Mouse (Mus musculus) kidney, postnatal 14 days (tissue): ENCODE measurements around the gene Pik3ap1.
"Not testable (repeated sequence)": the region's sequence is repeated elsewhere in the genome, so short reads cannot be mapped to it uniquely, and the experiment has no call there.

Experiments
- DNase-seq: peaks from one replicate; pipeline ENCODE4 v3.0.0; 2022; ENCODE audit warnings: mixed read lengths

Pik3ap1 gene

DNA sequence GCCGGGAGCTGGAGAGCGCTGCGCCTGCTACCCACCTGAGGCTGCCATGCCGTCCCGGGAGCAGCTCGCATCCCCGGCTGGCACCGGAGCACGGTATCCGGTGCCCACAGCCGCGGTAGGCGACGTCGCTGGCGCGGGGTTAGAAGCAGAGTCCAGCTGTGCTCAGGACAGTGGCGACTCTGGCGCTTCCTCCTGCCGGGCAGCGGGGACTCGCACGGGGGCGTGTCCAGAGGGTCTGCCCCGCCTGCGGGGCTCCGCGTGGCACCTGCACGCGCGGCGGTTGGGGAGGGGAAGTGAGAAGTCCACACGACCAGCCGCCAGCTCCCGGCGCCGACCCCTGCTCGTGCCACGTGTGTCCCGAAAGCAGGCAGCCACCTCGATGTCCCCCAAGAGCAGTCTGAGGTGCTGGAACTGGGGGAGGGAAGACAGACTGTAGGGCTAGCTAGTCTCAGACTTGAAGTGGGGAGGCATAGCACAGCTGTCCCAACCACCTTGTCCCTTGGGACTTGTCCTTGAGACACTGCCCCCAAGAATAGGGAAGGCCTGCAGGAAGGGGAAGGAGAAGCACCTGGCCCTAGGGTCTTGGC, at the start of gene Pik3ap1:
Pik3ap1 (minus strand) TSS at position 181 of the 587 bp plus-strand sequence.
- peak; percentile 47 for DNase-seq

DNA sequence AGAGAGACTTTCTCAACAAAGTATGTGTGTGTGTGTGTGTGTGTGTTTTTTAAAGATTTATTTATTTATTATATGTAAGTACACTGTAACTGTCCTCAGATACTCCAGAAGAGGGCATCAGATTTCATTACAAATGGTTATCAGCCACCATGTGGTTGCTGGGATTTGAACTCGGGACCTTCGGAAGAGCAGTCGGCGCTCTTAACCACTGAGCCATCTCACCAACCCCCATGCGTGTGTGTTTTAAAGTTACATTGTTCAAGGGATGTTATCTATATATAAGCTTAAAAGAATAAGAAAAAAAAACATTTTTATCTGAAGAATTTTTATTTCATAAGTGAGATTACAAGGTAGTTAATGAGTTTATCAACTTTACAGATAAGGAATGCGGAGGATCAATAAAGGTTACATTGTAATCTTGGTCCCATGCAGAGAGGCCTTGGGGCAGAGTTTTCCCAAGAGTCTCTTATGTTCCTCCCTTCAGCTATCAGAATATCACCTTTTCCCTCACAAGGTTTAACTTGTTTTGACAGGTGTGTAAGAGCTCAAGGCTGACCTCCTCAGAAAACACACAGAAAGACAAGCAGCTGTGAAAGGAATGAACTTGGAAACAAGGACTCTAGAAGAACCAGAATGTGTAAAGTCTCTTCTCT, 46.7 kb upstream of the Pik3ap1 start:
- not testable (repeated sequence) for DNase-seq

DNA sequence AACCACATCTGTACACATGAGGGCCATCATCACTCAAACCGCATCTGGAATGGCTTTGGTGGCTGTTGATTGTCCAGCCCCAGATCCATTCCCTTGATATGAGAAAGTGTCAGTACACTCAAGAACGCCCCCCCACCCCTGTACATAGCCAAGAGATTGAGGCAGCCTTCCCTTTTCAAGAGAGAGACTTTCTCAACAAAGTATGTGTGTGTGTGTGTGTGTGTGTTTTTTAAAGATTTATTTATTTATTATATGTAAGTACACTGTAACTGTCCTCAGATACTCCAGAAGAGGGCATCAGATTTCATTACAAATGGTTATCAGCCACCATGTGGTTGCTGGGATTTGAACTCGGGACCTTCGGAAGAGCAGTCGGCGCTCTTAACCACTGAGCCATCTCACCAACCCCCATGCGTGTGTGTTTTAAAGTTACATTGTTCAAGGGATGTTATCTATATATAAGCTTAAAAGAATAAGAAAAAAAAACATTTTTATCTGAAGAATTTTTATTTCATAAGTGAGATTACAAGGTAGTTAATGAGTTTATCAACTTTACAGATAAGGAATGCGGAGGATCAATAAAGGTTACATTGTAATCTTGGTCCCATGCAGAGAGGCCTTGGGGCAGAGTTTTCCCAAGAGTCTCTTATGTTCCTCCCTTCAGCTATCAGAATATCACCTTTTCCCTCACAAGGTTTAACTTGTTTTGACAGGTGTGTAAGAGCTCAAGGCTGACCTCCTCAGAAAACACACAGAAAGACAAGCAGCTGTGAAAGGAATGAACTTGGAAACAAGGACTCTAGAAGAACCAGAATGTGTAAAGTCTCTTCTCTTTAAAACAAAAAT, 41.2 kb upstream of the Pik3ap1 start:
- DNase-seq = not testable (repeated sequence)

DNA sequence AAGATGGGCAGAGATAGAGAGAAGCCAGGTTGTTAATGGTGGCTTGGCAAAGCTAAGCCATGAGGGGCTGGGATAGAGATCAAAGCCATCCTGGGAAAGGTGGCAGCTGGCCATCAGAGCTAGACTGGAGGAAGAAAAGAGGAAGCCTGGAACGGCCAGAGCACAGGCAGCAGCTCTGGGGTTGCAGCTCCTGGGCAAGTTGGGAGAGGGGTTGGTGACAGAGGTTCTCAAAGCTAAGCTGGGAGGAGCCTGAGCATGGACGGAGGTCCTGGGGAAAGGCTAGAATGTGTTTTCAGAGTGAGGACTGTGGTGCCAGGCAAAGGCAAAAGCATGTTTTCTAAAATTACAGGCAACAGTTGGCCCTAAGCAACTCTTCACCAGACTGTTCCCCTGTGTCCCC, 36.4 kb upstream of the Pik3ap1 start:
- no peak for DNase-seq

DNA sequence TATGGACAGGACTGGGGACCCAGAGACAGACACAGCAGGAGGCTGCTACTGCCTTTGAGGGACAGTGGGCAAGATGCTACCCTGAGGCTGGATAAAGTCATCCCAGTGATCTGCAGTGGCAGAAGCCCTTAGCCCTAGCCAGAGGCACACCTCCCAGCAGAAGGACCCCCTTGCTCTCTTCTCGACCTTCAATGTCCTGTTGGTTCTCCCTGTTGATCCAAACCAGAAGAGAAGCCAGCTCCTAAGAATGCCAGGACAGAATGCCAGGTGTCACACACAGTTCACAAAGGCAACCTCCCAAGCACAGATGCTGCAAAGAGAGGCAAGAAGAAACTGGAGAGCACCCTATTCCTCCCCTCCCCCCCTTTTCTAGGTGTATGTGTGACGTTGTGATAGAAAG, 33.9 kb upstream of the Pik3ap1 start:
- DNase-seq = no peak

DNA sequence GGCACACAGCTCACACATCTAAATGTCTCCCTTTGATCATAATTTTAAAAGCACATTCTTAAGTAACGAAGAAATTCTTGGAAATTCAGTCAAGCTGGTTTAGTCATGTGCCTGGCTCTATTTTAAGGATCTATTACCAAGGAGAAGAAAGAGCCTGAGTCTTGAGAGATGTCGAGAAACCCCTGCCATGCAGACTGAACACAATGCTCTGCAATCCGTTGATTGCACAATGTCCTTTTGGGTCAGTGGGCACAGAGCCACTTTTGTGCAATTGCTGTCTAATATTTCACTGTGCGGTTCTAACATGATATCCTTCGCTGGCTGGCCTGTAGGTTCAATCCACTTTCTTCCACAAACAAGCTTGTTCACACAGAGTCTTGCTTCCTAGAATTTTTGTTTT, 33.1 kb upstream of the Pik3ap1 start:
- no peak for DNase-seq

DNA sequence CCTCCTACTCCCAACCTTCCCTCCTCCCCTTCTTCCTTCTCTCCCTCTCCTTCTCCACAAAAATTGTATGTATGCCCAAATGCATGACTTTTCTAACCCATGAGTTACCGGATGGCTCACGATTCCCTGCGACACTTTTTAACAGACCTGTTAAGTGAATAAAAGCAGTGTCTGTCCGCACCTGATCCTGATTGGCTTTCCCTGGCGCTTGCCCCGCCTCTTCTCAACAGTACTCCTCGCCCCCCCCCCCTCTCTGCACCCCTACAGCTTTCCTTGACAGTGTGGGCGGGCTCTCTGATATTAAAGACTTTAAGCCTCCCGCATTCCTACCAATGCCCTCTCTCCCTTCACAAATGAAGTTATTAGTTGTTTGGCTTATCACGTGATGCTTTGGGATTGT, 31.3 kb upstream of the Pik3ap1 start:
- DNase-seq = no peak

DNA sequence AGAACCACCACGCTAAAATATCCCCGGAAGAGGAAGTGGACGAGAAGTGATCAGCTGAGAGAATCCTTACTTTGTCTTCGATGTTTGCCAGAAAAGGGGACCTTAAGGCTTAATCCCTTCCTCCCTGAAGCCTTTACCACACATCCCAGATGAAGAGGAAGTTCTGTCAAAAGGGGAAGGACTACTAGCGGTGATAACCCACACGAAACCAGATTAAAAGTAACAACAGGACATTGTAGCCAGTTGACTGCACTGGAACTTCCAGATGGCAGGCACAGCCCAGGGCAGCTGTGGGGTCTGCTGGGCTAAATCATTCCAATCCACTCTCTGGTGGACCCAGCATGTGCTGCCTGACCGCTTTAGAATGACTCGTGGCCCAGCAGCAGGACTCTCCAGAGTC, 17.7 kb upstream of the Pik3ap1 start:
- DNase-seq = no peak

DNA sequence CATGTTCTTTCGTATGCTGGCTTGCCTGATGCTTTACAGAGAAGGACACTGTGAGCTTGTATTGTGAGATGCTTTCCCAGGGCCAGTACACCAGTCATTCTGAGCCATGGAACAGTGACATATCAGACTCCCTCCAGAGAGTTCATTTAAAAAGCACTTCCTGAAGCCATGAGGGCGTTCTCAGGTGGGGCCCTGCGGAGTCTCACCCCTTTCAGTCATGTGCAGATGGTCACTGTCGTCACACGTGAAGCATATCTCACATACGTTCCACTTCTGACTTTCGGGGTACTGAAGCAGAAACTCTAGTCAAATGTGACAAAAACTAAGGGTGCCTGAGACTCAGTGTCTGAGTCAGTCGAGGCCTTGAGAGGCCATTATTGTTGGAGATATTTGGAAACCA, 6.0 kb upstream of the Pik3ap1 start:
- no peak for DNase-seq

DNA sequence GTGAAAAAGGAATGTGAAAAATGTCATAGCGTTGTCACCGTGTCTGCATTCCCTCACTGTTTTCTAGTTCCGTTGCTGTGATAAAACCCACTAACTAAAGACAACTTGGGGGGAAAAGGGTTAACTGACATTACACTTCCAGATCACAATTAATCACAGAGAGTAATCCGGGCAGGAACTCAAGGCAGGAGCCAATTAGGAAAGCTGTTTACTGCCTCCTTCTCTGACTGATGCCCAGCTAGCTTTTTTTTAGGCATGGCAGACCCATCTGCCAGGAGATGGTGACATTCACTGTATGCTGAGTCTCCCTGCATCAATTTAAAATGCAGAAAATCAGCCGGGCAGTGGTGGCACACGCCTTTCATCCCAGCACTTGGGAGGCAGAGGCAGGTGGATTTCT, 4.4 kb upstream of the Pik3ap1 start:
- no peak for DNase-seq

DNA sequence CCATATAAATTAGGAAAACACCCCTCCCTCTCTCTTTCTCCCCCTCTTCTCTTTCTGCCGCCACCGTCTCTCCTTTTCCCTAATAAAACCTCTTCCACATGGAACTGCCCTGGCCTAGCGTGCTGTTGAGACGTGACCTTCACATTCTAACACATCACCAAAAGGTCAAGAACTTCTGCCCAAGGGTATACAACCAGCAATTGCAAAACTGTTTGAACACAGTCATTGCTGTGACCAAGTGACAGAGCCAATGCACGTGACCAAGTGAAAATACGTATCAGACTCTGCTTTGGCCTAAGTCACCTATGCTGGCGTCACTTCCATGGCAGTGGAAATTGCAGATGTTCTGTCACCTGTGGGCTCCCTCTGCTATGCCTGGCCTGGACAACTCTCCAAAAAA, 3.3 kb upstream of the Pik3ap1 start:
- DNase-seq = no peak

DNA sequence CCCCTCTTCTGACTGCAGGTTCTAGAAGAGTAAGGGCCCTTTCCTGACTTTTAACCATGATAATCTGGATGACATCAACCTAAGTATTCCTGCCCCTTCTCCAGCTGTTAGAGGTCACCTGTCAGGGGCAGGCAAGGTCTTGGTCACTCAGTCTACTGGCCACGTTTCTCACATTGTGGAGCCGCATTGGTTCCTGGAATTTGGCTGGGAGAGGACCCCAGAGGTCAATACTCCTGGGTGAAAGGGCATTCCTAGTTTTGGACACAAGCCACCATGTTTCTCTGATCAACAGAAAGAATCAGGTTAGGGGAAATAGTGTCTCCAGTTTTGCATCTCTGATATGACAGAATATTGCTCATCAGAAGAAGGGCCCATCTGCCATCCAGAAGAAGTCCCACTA, 2.4 kb upstream of the Pik3ap1 start:
- DNase-seq = no peak

DNA sequence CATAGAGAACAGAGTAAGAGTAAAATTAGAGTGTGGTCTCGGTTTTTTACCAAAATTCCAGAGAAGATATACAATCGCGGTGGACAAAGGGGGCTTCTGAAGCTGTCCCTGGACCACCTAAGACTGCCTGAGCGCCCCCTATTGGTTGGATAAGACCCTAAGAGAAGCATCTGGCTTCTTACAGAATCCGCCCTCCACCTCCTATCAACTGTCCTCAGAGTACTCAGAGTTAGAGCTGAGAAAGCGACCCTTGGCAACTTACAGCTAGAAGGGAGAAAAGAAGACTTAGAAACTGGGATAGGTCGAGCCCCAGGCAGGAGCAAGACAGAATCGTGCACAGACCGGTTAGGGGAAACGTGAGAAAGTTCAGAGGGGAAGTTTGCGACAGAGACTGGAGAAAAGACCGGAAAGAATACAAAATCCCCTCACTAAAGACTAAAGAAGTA, 473 bp downstream of the Pik3ap1 start:
- no peak for DNase-seq

DNA sequence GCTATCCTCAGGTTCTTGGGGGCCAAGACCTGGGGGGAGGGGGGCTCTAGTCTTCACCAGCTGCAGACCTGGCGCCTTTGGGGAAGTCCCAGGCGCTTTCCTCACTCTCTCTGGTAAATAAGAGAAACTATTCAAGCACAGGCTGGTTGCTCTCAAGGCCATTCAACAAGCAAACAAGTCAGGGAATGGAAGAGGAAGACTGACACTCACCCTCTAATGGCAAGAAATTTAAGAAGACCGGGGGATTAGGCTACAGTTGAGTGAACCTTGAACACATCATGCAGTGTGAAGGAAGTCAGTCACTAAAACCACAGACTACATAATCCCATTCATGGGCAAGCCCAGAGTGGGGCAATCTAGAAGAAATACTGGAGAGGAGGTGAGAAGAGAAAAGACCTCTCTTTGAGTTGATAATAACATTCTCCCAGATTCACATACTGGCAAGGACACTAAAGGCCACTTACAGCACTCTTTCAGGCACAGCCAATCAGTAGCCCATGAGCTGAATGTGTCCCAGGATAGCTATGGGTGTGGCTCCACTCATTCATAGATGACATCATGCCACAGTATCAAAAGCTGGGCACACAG, 2.4 kb downstream of the Pik3ap1 start:
- DNase-seq = no peak

DNA sequence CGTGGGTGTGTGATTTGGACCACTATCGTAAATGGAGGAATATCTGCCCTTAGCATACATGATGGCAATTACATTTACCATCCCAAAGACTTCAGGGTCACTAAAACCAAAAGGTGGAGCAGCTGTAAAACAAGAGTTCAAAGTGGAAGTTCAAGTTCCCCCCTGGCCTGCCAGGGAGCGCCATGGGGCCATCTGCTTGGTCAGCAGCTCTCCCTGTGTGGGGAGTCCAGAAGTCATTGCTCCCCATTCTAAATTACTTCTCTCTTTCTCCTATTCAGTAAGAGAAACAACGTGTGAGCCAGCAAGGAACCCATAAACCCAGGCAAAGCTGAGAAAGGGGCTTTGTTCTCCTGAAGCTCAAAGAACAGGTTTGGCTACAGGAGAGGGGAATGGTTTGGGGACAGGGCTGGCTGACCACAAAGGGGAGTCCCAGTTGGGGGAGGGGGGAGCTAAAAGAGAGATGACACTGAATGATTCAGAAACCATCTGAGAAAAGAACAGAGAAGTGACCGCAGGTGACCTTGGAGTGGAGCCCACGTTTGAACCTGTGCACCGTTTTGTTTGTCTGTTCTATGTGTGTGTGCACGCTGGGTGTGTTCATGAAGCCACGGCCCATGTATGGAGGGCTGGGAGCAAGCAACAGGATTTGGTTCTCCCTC, 3.2 kb downstream of the Pik3ap1 start:
- no peak for DNase-seq

DNA sequence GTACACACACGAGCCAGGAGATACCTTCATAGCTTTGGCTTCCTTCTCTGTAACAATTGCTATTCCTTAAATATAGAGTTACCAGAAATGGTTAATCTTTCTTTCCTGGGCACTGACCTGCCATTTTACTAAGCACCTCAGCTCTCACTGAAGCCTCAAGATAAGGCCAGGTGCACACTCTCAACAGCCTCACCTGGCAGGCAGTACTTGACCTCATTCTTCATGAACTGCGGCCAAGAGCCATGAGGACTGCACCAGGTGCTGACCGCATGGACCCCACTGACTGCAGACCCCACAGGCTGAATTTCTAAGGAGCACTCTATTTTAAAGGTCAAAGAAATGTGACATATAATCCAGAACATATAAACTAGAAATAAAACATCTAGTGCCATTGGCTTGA, 5.7 kb downstream of the Pik3ap1 start:
- no peak for DNase-seq

DNA sequence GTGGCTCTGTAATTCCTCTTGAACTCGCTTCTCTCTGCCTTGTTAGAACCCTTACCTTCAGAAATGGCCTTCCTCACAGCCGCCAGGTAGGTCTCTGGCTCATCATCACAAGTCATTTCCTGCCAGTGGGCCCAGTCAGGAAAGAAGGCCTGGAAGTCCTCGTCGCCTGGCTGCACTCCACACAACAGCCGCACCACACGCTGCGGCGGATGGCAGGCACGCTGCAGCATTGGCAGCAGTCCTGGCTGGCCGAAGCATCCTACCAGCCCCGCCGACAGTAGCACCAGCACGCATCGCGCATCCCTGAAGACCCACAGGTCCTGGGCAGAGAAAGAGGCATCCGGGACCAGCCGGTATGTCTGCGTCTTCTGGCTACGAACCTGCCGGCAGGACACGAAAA, 9.1 kb downstream of the Pik3ap1 start:
- no peak for DNase-seq

DNA sequence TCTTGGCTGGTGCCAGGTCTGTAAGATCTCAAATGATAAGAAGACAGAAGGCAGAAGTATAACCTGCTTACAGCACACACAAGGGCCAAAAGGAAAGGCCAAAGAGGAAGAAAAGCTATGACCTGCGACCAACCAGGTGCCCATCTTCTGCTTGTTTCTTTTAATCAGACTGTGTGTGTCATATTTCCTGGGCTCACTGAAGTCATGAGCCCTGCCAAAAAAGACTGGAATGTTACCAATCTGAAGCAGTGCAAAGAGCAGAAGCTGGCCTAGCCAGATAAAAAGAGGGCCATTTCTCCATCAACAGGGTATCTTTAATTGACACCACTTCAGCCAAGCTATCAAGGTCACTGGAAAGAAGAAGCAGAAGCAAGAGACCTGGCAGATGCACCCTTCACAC, 9.8 kb downstream of the Pik3ap1 start:
- no peak for DNase-seq

DNA sequence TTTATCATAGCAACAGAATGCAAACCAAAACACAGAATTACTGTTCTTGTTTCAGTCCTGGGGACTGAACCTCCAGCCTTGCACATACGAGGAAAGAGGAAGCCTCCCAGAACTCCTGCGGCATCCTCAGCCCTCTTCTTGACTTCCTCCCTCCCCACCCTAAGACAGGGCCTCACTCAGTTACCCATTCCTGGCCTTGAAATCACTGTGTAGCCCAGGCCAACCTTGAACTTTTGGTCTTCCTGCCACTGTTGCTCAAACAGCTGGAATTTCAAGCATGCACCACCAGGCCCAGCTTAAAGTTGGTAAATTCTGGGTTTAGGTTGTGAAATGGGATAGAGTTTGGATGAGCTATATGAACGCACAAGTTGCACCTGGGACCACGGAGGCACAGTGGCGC, 10.2 kb downstream of the Pik3ap1 start:
- DNase-seq = no peak

DNA sequence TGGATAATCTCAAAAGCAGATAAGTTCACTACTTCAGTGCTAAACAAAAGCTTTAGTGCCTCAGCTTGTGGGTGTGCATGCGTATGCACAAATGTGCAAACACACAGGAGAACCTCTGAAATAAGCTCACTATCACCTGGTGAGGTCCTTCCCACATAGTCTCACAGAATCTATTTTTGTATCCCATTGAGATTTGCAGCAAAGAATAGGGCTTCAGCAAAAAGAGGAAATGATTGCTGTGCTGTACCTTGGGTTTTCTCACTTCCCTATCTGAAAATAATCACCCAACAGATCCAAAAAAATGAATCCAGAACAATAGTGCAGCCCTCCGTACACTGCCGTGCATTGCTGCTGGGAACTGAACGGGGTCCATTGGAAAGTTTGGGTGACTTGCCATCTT, 12.6 kb downstream of the Pik3ap1 start:
- DNase-seq = no peak

DNA sequence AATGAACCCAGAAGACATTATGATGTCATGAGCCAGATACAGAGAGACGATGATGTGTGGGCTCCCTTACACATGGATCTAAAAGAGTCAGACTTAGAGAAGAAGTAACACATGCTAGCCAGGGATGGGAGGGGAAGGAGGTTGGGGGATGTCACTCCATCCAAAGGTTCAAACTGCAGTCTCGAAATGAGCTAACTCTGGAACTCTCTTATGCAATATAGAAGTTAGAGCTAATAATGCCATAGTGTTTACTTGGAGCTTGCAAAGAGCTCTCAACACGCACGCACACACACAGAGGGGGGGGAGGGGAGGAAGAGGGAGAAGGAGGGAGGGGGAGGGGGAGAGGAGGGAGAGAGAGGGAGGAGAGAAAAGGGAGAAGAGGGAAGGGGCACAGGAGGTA, 13.5 kb downstream of the Pik3ap1 start:
- no peak for DNase-seq

DNA sequence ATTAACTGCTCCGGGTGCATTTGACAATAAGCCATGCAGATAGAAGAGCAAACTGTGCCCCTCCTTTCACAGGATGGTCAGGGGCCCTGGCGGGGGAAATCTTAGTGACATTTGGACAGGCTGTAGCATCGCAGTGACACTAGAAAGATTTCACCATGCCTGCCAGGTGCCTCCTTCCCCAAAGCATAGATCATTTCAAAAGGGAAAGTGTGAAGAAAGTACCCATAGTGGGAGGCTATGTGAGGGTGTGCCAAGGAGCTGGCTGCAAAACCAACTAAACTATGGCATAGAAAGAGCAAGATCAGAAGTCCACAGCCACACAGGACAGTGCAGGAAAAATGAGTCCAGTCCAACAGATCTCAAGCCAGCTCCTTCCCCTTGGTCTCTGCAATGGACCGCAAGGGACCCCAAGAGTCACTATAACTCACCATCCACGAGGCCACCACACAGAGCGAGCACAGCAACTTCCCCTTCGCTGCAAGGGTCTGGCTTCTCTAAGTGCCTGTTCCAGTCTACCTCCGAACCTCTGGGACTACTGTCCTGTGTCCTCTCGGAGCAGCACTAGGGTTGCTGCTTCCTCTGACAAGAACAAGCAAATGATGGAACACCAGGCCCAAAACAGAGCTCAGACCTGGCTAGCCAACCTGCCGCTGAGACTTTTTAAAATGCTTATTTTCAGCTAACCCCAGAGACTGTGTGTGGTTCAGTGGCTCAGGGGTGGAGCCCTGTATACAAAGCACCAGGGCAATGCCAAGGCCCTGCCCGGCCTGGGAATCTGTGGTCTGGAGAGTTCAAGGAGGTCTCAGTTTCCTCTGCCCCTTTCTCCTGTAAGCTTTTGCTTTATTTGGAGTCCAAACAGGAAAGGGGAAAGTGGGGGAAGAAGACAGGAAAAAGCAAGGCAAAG, 15.1 kb downstream of the Pik3ap1 start:
- no peak for DNase-seq
